In genomic region chr15:81086644-81087480, GRCm38 (mm10) we compare ENCODE assay signal across 8 mouse cellular contexts.
DNase-seq lines count a peak whose midpoint lies in the region.
"Had no signal": no experiment of that assay in that cellular context is flagged by ENCODE, and none has a peak within 500 bp of the region (broad histone marks: within the 10 kb centered on the region; RNA-seq: fewer than 3 reads in every experiment).

No protein-coding gene starts in this region.

- peaks cover 12% of the 10 kb centered on the region; the same call in 1 of the 2 replicates for H3K4me1 ChIP-seq in hindbrain, embryonic 10.5 days (replicated peaks)

- WGBS in hindbrain, embryonic 10.5 days = 91% methylated on average over 8 of the region's 8 CpGs

- H3K27ac ChIP-seq in hindbrain, embryonic 10.5 days = no peak overlapping the region
- H3K27ac ChIP-seq: neural tube, embryonic 13.5 days had no signal

- no peaks in the 10 kb centered on the region for H3K36me3 ChIP-seq in hindbrain, embryonic 10.5 days
- H3K36me3 ChIP-seq: neural tube, embryonic 13.5 days had no signal

- no peak overlapping the region for H3K4me3 ChIP-seq in hindbrain, embryonic 10.5 days
- H3K4me3 ChIP-seq: neural tube, embryonic 13.5 days had no signal

- H3K9me3 ChIP-seq in hindbrain, embryonic 10.5 days = no peaks in the 10 kb centered on the region
- H3K9me3 ChIP-seq: neural tube, embryonic 13.5 days had no signal

- H3K27me3 ChIP-seq in hindbrain, embryonic 10.5 days (ENCODE audit: insufficient read depth, poor library complexity, severe bottlenecking) = no peaks in the 10 kb centered on the region
- H3K27me3 ChIP-seq: neural tube, embryonic 13.5 days had no signal

- peak; percentile 84 for DNase-seq in 3134 (ENCODE audit: extremely low read depth, insufficient read length, low spot score)
- DNase-seq in 416B (ENCODE audit: low read depth) = peak; percentile 86
- DNase-seq in heart, adult 9 months (ENCODE audit: low spot score in 2 of 2) = peak; percentile 87 to 88
- peak; percentile 57 for DNase-seq in kidney, postnatal 10 days
- DNase-seq in thymus, postnatal 14 days = no peak
- DNase-seq in spleen, postnatal 10 days (ENCODE audit: low spot score in 2 of 2) = no peak
- DNase-seq in hindbrain, embryonic 10.5 days (ENCODE audit: low spot score) = no peak

Comparison
In these comparisons a context has a peak if more than half of its experiments do, and no peak if none do; other contexts are left out.
1. DNase-seq: peak in 3134 (single experiment), 416B (single experiment), heart, adult 9 months (2 of 2) and kidney, postnatal 10 days (single experiment); none in thymus, postnatal 14 days (single experiment), spleen, postnatal 10 days (0 of 2) and hindbrain, embryonic 10.5 days (single experiment).